Mouse (Mus musculus): Measurements from ENCODE around the gene Katnbl1.

GRCm38 (mm10) chr2:112460557-112460956, 81.5 kb downstream of the Katnbl1 start:
- no peak for TF ChIP-seq POLR2A (IDR thresholded peaks at IDR 0.05; ENCODE audit: control insufficient read depth, low read depth, low read length)
- no peak for TF ChIP-seq CTCF (IDR thresholded peaks at IDR 0.05; ENCODE audit: control insufficient read depth, insufficient read depth, insufficient replicate concordance, low read depth, low read length)
